Mouse (Mus musculus) erythroblast, adult 5-6 weeks (primary cell): ENCODE data around the gene Ola1. TPM values are rescaled to one million over a fixed set of nuclear protein-coding genes. Genes with fewer than 3 reads are reported as not detected.

Source experiments
- ATAC-seq: replicated peaks from 2 replicates; pipeline ENCODE4 v1.8.0; 2016; ENCODE audit warnings: moderate number of reproducible peaks, mild to moderate bottlenecking, moderate TSS enrichment, inconsistent platforms; ENCODE audit not compliant: poor library complexity, low FRiP score, severe bottlenecking
- total RNA-seq, 2 experiments: library from RNA; stranded (forward) in 1 of 2; stranded (reverse) in 1 of 2; fragments of 150-400 nt in 1 of 2; fragments of 200-764, 138-1000 nt in 1 of 2; gene quantifications; 2 replicates each; pipeline versions ENCODE4 v1.2.3 to v1.2.4; 2015 to 2017; ENCODE audit warnings: low replicate concordance in 2 of 2

The Ola1 gene
- total RNA-seq, 2 experiments from 2014 or later: 23.3 to 31.9 TPM

DNA sequence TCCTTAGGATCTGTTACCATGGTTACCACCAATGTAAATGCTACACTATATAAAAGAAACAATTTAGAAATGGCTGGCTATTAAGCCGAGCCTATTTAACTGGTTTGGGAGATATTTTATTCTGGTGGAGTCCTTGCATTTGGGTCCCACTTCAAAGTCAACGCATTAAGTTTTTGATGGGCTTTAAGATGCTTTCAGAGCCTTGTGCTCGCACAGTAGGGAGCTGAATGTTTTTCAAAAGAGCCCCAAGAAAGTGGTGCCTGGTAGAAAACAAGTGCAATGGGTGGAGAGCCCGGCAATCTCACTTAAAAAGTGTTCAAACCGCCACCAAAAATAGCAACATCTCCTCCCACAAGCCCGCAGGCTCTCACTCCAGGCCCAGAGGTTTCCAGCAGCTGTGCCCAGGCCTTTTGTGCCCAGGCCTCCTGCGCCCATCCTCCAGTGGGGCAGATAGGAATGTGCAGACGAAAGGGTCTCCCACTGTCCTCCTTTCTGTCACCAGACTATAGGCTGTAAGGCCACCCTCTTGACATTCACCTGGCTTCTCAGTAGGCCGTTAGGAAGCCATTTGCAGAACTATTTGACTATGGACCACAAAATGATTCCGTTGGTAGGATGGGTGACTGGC, 148.2 kb downstream of the Ola1 start:
- ATAC-seq: no peak

DNA sequence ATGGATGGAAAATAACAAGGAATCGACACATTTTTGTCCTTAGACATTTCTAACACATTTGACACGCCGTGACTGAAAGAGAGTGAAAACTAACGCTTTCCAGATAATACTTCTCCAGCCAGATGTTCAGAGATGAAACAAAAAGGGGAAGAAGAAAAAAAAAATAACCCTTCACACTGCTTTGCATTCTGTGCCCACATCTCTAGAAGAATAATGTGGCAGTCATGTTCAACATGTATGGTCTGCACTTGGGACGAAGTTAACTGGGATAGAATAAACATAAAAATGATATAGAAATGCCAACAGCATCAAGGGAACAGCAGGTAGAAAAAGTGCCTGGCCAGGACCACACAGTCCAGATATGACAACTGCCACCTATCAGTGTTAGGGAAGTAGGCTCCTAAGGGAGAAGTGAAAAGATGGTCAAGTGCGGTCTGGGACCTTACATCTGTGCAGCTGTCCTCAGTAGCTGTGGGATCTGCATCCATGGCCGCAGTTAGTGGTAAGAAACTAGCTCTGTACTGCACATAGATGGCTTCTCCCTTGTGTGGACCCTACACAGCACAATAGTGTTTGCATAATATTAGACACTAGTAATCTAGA, 149.4 kb downstream of the Ola1 start:
- no peak for ATAC-seq

DNA sequence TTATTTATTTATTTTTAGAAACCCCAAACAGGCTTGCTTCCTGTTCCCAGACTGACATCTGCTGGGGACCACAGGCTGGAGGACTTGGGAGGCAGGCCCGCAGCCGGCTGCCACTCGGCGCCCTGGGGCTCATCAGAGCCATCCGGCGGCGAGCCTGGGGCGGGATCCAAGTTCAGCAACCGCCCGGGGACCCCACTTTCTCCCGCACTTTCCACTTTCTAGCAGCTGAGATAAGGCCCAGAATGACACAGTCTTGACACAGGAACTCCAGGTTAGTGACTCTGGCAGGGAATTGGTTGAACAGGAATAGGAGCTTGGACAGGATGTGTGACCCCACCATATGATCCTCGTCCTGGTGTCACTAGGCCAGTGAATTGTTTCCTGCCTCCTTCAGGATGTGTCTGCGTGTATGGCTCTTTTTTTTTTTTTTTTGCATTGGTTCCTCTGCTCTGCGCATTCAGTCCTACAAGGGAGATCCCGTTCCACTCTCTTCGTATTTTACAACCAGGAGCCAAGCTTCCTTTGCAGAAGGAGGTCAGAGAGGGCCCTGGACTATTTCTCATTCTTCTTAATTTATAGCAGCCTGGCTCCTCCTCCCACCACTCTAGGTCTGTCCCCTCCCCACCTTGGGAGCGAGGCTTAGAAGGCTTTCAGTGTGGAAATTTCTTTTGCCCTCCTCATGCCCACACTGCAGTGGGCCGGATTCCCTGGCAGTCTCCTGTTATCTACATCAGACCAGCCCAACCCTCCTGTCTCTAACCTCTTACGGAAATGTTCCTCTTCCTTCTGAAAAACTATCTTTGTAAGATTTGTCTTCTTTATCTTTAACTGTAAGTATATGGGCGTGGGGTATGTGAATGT, 152.2 kb downstream of the Ola1 start:
- no peak for ATAC-seq

DNA sequence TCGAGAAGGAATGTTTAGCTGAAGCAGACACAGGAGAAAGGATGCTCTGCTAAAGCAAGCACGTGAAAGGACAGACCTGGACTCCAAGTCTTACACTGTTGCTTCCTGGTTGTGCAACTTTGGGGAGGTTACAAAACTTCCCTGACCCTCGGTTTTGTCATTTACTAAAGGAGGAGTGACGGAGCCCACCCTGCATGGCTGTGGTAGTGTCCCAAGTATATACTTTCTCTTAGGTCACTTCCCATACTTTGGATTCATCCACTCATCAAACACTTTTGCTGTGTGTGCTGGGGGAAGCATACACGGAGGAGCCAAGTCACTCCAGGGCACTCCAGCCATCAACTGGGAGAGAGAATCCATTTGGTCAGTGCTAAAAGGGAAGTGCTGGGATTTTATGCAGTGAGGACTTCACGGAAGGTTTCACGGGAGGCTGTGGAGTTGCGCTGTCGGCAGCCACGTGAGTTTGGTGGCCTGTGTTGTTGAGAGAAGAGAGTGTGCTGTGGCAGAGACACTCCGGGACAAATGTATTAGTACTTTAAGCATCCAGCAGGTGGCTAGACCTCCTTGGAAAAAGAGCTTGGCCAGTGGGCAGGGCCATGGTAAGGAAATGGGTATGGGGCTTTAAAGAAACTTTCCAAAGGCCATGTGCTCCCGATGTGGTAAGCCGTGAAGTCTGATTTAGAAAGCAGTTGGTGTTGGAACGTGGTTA, 154.7 kb downstream of the Ola1 start:
- ATAC-seq: no peak

DNA sequence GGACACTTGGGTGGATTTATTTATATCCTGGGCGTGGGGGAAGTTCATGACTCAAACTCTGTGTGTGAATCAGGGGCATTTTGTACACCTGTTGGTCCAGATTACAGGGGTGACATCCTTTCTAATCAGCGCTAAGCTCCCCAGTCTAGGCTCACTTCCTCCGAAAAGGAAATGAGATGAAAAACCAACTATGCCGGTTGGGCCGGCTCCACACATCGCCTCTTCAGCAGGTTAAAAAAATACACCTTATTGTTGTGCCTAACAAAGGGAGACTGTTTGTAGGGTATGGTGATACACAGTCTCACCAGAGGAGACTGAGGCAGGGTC, 158.5 kb downstream of the Ola1 start:
- ATAC-seq: no peak

DNA sequence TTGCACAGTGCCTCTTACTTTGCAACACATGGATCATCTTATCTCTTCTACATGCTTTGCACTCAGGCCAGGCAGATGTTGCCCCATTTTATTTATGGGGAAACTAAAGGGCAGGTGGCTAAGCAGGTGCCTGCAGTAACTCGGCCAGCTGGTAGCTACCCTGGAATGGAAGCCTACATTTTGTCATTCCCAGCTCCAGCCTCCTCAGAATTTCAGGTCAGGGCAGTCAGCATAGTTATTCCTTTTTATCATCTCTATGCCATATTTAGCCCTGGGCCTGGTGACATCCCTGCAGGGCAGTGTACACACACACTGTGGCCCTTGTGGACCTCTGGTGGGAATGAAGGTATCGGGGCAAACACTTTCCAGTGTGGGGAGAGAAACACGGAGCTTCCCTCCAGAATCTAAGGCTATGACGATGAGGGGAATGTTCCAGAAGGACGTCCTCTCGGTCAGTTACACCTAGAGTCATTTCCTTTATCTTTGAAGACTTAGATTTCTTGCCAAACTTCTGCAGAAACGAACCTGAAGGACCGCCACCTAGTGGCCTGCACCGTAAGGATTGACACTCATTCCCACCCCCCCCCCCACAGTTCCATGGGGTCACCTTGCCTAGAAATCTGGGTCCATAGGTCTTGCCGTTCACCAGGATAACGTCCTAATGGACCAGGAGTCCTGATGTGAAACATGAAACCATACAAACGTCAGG, 159.0 kb downstream of the Ola1 start:
- ATAC-seq: peak; percentile 56; the same call in 1 of the 2 replicates

DNA sequence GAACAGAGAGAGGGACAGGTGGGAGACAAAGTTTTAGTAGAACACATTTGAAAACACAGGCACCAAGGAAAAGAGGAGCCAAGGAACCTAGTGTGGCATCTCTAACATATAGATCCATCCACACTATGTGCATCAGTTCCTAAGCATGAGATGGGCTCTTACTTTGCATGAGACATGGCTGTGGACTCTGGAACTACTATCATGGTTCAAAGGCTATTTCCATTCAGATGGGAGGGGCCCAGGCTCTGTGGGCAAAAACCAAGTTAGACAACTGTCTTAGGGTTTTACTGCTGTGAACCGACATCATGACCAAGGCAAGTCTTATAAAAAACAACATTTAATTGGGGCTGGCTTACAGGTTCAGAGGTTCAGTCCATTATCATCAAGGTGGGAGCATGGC, 160.4 kb downstream of the Ola1 start:
- no peak for ATAC-seq

DNA sequence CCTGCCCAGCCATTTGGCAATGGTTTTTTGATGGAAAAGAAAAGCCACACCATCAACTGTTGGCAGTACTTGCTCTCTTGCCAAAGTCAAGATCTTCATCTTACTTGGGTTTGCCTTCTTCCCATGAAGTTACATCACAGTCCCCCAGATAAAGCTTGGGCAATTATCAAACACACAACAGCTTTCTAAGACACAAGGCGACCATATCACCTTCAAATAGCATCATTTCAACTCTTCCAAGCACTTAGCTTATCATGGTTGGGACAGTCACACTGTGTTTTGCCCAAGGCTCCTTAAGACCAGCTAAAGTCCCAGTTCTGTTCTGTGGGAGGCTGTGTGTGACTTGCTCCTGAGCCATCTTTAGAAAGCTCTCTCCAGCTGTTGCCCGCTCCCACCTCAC, 161.1 kb downstream of the Ola1 start:
- ATAC-seq: no peak

DNA sequence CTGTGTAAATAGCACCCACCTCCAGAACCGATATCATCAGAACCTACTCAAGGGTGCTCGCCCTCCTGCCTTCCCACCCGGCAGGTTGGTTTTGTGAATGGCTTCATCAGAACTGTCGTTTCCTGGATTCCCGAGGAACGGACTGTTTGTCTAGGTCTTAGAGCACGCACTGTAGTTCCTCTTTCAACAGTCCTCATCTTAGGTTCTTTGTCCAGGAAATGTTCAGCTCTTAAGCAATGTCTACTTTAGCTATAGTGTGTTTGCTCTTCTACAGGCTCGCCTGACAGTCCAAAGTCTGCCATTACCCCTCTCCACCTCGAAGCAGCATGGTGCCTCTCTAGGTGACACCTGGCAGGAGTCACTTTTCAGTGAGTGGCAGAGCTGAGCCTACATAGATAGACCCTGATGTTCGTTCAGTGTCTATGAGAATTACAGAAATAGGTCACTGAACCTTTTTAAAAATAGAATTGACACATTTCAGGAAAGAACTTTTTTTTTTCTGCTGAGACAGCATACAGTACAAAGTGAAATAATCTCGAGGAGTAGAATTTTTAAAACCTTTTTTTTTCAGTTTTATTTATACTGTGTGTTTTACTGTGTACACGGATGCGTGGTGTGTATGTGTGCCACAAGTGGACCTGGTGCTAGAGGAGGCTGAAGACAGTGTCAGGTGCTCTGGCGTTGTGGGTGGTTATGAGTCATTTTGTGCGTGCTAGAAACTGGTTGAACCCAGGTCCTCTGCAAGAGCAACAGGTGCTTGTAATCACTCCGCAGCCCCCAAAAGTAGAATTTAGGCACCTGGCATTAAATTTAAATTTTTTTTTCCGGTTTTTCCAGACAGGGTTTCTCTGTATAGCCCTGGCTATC, 162.4 kb downstream of the Ola1 start:
- ATAC-seq: no peak

DNA sequence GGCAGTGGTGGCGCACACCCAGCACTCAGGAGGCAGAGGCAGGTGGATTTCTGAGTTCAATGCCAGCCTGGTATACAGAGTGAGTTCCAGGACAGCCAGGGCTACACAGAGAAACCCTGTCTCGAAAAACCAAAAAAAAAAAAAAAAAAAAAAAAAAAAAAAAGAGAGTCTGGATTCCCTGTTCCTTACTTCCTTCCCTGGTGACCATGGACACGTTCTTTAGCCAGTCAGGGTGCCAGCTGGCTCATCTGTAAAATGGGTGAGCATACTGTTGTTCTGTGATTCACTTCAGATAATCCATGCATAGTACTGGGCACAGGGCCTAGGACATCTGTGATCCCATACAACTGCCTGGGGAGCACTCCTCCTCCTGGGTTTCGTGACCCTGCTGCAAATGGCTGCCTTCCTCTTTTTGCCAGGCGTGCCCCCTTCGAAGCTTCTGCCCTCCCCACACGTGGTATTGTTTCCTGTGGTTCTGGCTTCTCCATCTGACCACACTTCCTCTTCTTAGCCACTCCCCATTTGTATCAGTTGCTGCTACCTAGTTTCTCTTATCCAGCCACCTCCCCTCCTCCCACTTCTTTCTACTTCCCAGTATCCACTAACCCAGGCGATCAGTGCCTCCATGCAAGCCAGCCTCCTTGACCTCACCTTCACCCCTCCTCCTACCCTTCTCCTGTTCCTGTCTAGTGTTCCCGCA, 164.8 kb downstream of the Ola1 start:
- no peak for ATAC-seq

DNA sequence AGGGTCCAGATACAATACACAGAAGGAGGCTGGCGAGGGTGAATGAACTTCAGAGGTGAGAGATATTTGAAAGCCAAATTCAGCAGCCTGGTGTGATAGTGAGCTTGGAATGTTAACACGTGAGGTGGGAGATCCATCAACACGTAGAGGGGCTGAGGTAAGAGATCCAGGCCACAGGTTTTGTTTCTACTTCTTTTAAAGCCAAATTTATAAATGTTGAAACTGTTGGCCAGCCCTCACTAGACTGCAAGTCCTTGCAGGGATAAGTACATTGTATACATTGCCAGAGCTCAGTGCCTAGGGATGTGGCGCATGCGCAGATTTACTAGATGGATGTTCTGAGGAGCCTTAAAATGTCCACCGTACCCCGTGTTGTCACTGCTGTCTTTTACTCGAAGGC, 168.3 kb downstream of the Ola1 start:
- ATAC-seq: no peak

DNA sequence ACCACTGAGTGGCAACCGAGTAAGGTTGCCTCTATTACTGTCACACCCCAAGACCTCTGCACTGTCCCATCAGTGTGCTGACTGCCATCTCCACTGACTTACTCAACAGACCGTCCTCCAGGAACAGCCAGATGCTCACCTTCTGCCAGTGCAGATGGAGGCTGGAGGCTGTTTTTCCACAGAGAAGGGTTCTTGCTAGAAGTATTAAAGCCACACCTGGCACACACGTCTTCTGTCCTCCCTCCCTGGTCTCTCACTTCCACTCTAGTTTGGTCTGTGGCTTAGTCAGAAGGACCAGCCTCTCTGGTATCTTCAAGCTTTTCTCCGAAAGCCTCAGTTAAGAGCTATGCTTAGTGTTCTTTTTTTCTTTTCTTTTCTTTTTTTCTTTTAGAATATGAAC, 168.7 kb downstream of the Ola1 start:
- no peak for ATAC-seq

DNA sequence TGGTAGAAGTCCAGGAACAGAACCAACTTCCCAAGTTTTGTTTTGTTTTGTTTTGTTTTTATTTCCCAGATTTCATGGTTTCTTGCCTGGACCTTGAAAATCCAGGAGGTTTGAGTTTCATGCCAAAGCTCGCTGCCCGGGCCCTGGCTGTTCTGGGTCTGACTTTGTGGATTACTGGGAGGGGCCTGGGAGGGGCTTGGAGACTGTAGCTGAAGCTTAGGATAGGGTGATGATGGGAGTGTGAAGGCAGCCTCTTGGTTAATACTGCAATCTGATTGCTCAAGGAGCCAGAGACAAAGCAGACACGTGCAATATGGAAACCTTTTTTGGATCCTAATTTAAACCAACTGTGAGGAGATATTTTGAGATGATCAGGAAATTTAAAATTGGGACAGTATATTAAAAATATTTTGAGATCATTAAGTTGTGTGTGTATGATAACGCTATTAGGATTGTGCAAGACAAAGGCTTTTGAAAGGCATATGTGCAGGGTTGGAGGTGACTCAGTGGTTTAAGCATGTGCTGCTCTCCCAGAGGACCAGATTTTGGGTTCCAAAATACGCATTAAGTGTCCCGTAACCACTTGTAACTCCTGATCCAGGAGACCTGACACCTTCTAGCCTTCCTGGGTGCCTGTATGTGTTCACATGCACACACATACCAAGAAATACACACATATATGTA, 169.6 kb downstream of the Ola1 start:
- no peak for ATAC-seq

DNA sequence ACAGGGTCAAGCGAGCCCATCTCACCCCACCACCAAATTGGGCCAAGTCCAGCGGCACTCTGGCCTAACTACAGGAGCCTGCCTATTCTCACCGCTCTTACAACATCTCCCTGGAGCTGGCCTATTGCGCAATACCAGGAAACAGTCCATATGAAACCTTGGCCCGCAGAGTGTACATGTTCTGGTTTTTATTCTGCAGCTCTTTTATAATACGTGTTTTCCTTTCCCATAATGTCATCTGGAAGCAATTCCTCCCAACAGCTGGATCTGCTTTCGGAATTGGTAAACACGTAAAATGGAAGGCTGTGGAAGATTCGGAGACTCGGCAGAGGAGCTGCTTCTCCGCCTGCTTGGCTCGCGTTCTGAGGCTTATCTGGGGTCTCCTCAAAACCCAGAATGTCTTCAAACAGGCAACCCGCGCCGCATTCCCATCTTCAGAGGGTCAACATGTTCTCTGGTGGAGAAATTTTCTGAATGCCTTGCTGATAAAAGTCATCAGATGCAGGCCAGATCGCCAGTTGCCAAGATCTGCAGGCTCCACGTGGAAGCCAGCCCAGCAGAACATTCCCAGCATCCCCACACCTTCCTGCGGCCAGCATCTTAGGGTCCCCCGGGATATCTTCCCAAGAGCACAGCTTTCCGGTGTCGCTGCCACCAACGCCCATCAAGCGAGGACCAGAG, 171.5 kb downstream of the Ola1 start:
- ATAC-seq: no peak

DNA sequence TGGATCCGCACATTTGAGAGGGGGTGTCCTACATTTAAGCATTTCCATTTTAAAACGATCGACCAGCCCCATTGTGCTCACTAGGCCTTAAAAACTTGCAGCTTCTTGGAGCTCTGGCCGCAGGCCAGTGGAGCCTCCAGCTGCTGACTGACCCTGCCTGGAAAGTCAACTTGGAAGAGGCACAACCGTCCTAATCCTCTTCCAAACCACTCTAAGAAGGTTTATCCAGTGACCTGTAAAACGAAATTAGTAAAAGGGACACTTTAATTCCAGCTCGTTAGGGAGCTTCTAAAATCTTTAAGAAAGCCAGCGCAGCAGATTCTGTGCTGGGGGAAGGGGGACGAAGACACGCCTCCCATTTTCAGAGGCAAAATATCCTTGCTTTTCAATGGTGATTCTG, 172.1 kb downstream of the Ola1 start:
- ATAC-seq: no peak

DNA sequence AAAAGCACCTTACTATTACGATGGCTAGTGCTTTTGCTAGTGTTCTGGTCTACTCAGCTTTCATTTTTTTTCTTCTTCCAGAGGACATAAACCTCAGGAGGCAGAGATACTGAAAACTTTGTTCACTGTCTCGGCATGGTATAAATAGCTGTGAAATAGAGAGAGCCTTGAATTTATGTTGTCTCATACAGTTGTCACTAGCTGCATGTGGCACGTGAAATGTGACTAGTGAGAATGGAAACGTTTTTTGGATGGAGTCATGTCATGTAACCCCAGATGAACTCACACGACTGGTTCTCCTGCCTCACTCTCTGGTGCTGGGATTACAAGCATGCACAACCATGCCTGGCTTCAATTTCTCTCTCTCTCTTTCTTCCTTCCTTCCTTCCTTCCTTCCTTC, 173.2 kb downstream of the Ola1 start:
- ATAC-seq: no peak
